Mouse (Mus musculus): ENCODE data around the gene Bag5. TPM values are rescaled to one million over a fixed set of nuclear protein-coding genes. Genes with fewer than 3 reads are reported as not detected.

The Bag5 gene
- total RNA-seq, 4 experiments from 2014 or later, result 59.0 to 65.9 (median 59.6) TPM

Other genes starting within 250 kb of the Bag5 start
- gene Gm266, start 227.4 kb downstream of the Bag5 start, total RNA-seq (2022), result 1 to 10 TPM; 3.0 to 5.1 (median 3.8) TPM
- 100 to 1,000 TPM; 244 to 339 (median 284) TPM for gene Eif5, start 175.2 kb downstream of the Bag5 start, total RNA-seq (2022)
- gene Mark3, start 138.7 kb downstream of the Bag5 start, total RNA-seq (2022), result 10 to 100 TPM; 84.7 to 97.3 (median 85.8) TPM
- 1,000 to 10,000 TPM; 1,860 to 1,987 (median 1,908) TPM for gene Ckb, start 40.9 kb downstream of the Bag5 start, total RNA-seq (2022)
- 10 to 100 TPM; 18.6 to 22.6 (median 20.8) TPM for gene Trmt61a, start 35.2 kb downstream of the Bag5 start, total RNA-seq (2022)
- gene Apopt1, start within 50 bp of the Bag5 start, total RNA-seq (2022), result 10 to 100 TPM; 38.6 to 41.1 (median 39.6) TPM
- 100 to 1,000 TPM; 689 to 762 (median 731) TPM for gene Klc1, start 45.6 kb upstream of the Bag5 start, total RNA-seq (2022)
- gene Xrcc3, start 100.6 kb upstream of the Bag5 start, total RNA-seq (2022), result 1 to 10 TPM; 6.0 to 6.7 (median 6.4) TPM
- gene Zfyve21, start 100.9 kb upstream of the Bag5 start, total RNA-seq (2022), result 10 to 100 TPM; 20.3 to 24.5 (median 21.7) TPM
- 10 to 100 TPM; 56.1 to 61.6 (median 58.2) TPM for gene Ppp1r13b, start 194.9 kb upstream of the Bag5 start, total RNA-seq (2022)